Mouse (Mus musculus): ENCODE results near the gene Lcmt1. TPM values are rescaled to one million over a fixed set of nuclear protein-coding genes. Genes with fewer than 3 reads are reported as not detected.

Lcmt1 gene
- polyA plus RNA-seq, 1 experiment = 89.4 TPM

DNA sequence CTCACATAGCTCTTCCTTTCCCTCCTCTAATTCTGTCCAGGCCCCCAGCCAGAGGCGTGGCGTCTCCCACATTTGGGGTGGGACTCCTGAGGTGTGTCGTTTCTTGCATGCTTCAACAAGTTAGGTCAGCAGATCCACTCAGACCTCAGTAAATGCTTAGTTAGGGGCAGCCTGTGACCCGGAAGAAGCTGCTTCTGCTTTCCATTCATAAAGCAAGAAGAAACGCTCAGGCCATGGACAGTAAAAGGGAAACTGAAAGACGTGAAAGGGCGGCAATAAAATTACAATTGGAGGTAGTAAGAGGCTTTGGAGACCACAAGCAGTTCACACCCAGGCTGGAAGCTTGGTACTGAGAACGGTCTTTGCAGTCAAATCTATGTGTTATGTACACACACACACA lies 27.8 kb downstream of the Lcmt1 start:
- no peak for DNase-seq (ENCODE audit: extremely low spot score in 1 of 2, low spot score in 1 of 2)

DNA sequence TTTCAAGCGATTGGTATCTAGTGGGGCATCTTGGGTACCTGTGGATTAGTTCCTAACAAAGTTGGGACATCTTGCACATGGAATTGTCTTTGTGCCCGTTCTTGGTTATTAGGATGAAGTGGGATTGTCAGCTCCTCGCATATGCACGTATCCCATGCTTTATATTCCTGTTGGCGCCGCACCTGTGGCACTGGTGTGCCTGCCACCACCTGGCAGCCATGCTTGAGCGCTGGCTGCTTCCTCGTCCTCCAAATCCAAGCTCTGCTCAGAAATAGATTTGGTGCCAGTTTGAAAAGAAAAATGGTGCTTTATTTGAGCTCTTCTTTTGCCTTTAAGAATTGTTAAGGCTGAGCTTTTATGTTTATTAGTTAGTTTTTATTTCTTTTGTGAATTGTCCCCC lies 28.3 kb downstream of the Lcmt1 start:
- no peak for DNase-seq (ENCODE audit: extremely low spot score in 1 of 2, low spot score in 1 of 2)

DNA sequence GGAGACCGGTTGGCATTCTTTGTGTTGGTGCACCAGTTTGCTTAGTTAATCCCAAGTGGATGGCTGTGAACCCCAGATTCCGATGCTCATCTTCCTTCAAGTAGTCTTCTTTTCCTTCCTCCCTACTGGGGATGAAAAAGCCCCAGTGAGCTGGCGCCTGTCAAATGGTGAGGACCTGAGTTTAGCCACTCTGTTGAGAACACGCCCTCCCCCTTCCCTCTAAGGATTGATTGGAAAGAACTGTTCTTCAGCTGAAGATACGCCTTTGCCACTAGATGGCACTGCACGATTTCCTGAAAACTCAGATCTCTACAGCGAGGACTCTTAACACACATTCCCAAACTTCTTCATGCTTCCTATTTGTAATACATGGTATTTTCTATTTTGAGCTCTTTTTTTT lies 29.2 kb downstream of the Lcmt1 start:
- DNase-seq (ENCODE audit: extremely low spot score in 1 of 2, low spot score in 1 of 2) = peak; percentile 25 to 79

DNA sequence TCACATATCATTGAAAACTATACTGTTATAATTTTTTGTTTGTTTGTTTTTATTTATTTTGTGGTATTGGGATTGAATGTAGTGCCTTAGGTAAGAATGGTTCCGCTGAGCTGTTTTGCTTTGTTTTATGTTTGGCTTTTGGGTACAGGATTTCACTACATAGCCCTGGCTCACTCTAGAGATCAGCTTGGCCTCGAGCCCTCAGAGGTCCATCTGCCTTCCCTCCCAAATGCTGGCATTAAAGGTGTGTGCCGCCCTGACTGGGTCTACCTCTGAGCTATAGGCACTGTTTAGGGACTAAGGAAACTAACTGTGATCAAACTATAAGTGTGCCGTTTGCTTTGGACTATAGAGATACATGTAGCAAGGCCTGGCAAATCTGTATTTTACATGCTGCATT lies 29.7 kb downstream of the Lcmt1 start:
- no peak for DNase-seq (ENCODE audit: extremely low spot score in 1 of 2, low spot score in 1 of 2)

DNA sequence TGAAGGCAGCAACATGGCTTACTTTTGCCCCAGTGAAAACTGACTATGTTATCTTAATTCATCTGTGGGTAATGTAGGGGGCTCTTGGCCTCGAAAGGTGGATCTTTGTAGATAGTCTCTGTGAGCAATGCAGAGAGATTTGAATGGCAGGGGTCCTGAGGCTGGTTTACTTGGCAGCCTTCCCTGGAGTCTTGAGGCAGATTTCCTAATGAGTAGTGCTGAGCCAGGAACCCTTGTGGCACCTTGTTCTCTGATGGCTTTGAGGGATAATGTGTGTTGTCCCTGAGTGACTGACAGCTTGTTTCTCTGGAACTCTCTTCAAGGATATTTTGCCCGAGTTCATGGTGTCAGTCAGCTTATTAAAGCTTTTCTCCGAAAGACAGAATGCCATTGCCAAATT lies 31.5 kb downstream of the Lcmt1 start:
- DNase-seq (ENCODE audit: extremely low spot score in 1 of 2, low spot score in 1 of 2) = no peak

DNA sequence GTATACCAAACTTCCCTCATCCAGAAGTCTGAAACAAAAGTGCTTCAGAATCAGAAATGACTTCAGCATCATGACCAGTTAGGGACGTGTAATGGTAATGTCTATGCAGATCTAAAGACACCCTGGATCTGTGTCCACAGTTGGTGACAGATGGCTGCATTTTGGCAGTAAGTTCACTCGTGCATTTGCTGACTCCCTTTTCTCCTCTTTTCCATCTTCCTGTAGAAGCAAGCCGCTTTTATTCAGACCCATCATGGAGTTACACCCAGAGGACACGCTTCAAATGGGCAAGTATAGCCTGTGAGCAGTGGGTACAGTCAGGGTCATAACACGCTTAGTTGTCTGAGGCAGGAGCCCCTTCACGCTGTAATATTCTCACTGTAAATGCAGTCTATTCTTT lies 34.6 kb downstream of the Lcmt1 start:
- DNase-seq (ENCODE audit: extremely low spot score in 1 of 2, low spot score in 1 of 2) = no peak

DNA sequence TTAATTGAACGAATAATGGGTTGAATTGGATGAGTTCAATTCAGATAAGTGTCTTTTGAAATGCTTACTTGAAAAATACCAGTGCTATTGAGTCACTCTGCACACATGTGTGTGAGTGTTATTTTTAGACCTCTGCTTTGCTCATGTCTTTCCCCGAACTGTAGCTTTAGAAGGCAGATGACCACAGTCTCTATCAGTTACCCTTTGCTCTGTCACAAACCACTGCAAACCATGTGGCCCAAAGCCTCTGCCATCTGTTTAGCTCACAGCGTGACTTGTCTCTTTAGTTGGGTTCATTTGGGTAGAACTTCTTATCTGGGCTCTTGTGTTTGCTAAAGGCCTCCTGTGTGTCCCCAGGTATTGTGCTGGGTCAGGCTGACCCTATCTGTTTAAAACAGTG lies 36.0 kb downstream of the Lcmt1 start:
- no peak for DNase-seq (ENCODE audit: extremely low spot score in 1 of 2, low spot score in 1 of 2)

DNA sequence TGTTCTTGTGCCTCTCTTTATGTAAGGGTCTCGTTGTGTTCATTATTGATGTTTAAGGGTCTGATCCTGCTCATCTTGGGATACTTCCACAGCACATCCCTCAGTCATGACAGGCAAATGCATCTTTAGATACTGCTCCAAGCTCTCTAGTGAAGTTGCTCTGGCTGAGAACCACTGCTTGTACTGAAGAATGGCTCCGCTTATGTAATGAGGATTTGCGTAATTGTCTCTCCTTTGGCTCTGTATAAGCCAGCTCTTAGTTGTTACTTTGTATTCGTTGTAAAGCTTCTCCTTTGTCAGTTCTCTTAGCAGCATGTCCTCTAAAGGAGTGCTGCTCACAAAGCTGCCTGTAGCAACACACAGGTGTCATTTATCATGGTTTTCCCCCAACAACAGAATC lies 37.4 kb downstream of the Lcmt1 start:
- peak in 1 of 2 experiments; percentile 7 for DNase-seq (ENCODE audit: extremely low spot score in 1 of 2, low spot score in 1 of 2)

DNA sequence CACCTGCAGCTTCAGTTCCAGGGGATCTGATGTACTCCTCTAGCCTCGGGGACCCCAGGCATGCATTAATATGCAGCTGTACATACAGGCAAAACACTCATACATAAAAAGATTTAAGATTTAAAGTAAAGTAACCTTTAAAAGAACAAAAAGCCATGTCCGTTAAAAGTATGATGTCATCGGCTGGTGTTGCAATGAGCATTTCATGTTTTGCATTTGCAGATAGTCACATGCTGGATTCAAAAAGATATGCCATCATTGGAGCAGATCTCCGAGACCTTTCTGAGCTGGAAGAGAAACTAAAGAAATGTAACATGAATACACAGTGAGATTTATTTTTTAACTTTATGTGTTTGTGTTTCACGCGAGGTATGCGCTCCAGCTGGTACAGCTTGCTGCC lies 40.9 kb downstream of the Lcmt1 start:
- DNase-seq (ENCODE audit: extremely low spot score in 1 of 2, low spot score in 1 of 2) = no peak

DNA sequence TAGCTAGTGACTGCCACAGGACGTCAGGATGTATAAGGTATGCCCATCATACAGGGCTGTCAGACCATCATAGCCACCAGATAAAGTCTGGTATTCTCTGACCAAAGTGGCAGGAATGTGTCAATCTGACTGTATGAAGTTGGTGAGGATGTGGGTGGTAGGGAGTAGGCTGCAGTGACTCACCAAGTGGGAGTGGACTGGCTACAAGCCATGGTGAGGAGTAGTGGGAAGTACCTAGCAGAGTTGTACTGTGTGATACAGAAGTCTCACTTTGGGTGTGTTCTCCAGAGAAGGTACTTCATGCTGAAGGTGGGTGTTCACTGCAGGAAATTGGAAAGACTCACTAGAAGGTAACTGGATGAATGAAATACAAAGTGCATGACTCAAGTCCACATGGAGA lies 41.5 kb downstream of the Lcmt1 start:
- peak; percentile 52 to 85 for DNase-seq (ENCODE audit: extremely low spot score in 1 of 2, low spot score in 1 of 2)

DNA sequence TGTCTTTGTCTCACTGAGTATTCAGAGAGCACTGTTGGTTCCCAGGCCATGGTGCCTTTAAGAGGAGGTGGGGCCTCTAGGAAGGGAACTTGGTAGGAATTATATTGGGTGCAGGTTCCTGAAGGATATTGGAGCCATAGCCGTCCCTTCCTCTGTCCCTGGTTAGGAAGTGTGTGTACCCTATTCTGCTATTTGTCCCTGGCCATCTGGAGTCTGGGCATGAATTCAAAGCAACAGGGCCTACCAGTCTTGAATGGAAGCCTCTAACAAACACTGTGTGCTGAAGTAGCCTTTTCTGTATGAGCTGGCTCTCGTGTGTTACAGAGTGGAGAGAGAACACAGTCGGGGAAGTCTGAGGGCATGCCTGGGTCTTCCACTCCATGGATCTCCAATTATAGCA lies 42.6 kb downstream of the Lcmt1 start:
- DNase-seq (ENCODE audit: extremely low spot score in 1 of 2, low spot score in 1 of 2) = no peak

DNA sequence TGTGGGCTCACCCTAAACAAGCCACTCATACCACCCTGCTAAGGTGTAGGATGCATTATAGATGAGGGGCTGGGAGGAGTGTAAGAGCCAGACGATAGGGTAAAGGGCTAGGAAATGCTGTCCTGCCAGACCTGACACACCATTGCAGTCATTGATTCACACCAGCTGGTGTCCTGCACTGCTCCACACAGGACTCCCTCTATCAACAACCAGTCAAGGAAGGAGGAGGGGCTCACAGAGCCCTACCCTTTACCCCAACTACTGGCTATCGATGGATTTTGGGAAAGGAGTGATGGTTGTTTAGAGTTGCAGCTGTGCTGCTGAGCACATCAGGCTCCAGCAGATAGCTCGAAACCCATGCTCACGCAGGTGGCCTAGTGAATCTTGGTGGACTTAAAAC lies 47.2 kb downstream of the Lcmt1 start:
- DNase-seq (ENCODE audit: extremely low spot score in 1 of 2, low spot score in 1 of 2) = no peak

DNA sequence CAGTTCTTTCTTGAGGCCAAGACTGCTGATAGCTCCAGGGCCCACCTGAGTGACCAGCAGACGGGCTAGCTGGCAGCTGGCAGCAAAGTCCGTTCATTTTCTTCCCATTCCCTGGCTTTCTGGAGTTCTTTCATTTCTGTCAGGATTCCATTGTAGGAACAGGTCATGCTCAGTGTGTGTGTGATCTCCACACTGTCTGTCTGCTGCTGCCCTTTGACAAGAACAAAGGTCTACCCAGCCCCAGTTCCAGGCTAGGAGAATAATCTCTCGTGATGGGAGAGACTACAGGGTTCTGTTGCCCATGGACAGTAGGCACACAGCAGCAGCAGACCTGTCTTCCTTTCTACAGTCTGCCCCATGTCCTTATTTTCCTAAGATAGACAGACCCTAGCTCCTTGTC lies 48.1 kb downstream of the Lcmt1 start:
- no peak for DNase-seq (ENCODE audit: extremely low spot score in 1 of 2, low spot score in 1 of 2)

DNA sequence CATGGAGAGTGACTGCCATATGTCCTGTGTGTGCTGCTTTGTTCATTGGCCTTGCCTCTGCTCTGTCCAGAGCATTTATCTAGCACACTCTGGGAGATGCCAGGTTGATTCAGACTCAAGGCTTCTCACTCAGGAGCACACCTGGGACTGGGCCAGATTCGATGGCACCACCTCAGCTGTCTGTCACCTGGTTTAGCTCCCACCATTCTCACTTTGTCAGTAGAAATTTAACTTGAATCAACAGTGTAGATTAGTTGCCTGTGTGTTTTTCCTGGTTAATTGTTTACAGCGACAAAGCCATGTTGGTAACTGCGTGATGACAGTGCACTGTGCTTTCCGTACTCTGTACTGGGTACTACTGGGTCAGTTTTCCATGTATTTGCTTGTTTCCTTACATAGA lies 50.4 kb downstream of the Lcmt1 start:
- DNase-seq (ENCODE audit: extremely low spot score in 1 of 2, low spot score in 1 of 2) = no peak

DNA sequence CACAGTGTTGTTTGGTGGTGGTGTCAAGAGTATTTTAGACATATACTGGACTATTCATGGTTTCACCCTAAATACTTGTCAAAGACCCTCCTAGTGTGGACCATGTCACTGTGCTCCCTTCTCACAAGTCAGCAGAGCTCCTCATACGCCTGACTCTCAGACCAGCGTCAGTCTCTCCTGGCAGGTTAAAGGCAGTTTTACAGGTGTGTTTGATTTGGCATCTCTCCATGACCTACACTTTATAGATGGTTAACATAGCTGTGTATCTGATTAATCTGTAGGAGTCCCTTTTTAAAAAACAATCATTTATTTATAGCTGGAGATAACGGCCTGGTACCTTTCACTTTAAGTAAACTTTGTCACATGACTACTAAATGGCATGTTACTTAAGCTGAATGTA lies 52.4 kb downstream of the Lcmt1 start:
- DNase-seq (ENCODE audit: extremely low spot score in 1 of 2, low spot score in 1 of 2) = no peak

DNA sequence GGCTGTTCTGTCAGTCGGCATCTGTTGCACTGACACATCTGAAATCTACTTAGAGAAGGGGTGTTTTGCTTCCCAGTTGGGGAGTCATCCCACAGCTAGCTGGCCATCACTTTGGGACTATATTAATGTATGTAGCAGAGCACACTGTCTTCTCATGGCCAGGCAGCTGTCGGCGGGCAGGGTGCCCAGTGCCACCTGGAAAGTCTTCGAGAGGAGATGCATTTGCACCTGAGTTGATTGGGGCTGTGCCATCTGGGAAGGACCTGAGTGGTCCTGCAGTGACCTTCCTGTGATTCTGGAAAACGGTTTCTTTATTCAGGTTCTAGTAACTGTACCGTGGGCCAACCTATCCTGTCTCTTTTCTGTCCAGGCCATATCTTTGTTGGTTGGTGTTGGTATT lies 54.7 kb downstream of the Lcmt1 start:
- DNase-seq (ENCODE audit: extremely low spot score in 1 of 2, low spot score in 1 of 2) = no peak

DNA sequence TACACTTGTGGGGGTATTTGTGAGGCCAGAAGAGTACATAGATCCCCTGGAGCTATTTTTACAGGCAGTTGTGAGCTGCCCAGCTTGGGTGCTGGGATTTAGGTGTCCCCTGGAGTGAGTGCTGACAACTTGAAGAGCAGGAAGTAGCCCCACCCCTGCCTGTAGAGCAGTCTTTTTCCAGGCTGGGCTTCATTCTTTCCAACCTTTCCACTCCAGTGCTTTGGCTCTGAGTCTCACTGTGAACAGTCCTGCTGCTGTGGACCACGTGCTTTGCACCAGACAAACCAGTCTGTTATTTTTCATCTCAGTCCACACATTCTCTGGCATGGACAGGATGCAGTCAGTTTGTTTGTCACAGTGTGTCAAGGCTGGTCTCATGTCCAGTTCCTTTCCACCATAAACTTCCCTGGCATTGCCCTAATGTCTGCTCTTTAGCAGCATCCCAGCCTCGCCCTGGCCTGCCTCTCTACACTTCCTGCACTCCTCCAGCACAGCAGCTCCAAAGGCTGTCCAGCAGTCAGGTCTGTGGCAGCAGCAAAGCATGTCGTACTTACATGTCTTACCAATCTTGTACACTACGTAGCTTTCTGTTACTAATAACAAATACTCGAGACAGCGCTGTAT lies 55.7 kb downstream of the Lcmt1 start:
- DNase-seq (ENCODE audit: extremely low spot score in 1 of 2, low spot score in 1 of 2) = no peak

DNA sequence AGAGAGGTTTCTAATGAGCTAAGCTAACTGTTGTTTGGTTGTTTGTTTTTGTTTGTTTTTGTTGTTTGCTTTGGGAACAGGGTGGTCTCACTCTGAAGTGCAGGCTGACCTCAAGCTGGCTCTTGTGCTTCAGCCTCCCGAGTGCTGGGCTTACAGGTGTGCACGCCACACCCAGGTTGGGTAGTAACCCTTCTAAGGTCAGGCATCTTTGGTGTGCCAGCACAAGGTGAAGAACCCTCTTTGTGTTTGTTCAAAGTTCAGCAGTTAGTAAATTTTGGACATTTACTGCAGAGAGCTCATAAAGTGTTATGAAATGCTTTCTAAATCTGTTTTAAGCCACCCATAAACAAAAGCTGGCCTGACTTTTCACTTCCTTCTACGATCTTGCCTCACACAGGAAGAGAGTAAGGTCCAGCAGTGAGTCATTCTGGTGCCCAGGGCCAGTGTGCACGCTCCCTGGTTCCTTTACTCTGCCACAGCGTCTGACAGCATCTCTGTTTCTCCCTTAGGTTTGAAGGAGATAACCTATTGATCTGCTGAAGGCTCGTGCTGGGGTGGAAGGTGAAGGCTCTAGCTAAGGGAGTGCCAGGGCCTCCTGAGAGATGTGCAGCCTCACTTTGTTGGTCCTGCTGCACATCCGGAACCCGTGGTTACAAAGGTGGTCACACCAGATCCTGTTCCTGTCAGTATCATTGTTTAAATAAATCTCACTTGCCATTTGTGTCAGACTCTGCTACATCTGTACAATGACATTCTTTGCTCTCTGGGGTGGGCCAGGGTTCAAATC lies 60.2 kb downstream of the Lcmt1 start:
- no peak for DNase-seq (ENCODE audit: extremely low spot score in 1 of 2, low spot score in 1 of 2)

DNA sequence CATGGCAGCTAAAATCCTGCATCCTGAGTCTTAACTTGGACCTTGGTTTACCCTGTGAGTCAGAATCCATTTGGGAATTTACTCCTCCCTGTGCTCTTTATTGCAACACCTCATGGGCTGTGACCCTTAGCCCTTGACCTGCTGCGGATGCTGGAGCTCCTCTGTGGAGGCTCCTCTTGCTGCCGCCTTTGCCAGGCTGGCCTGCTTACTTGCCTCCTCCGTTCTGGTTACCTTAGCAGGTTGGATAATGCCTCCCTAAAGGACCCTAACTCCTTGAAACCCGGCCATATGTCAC lies 60.8 kb downstream of the Lcmt1 start:
- no peak for DNase-seq (ENCODE audit: extremely low spot score in 1 of 2, low spot score in 1 of 2)

DNA sequence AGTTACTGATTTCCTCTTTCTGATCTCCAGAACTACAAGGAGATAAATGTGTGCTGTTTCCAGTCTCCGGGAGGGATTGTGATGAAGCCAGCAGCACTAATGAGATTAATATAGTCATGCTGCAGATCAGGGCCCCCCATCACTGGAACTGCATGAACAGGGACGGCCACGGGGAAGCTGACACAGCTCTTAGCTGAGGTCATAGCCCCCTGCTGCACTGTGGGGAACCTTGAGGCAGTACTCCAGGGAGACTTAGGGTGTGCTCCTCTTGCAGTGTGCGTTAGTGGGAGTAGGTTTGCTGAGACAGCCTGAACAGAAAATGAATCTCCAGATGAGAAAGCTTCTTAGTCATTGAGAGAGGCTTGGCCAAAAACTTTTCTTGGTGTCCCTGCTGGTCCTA lies 61.6 kb downstream of the Lcmt1 start:
- DNase-seq (ENCODE audit: extremely low spot score in 1 of 2, low spot score in 1 of 2) = no peak

DNA sequence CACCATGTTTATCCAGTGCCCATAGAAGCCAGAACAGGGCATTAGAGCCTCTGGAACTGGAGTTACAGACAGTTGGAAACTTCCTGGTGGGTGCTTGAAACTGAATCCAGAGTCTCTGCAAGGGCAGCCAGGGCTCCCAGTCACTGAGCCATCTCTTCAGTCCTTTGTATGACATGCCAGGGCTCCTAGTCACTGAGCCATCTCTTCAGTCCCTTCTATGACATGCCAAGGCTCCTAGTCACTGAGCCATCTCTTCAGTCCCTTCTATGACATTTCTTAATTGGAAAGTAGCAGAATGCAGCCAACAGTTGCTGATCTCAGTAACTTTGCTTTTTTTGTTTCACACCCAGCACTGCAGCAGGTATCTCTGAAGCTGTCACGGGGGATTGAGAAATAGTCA lies 72.5 kb downstream of the Lcmt1 start:
- DNase-seq (ENCODE audit: extremely low spot score in 1 of 2, low spot score in 1 of 2) = no peak

DNA sequence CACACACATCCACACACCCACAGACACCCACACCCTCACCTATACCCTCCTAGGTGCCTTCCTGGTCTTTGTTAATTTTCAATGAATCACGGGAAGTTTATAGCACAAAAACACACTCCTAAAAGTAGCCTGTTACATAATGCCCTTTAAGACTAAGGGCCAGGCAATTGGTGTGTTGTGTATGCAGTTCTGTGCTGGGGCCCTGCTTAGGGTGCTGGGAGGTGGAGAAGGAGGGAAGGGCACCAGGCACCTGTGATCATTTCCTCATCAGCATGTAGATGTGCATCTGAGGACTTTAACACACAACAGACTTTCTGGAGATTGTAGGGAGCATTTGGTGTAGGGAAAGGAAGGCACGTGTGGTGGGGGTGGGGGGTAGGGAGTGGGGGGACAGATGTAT lies 79.2 kb downstream of the Lcmt1 start:
- DNase-seq (ENCODE audit: extremely low spot score in 1 of 2, low spot score in 1 of 2) = no peak

DNA sequence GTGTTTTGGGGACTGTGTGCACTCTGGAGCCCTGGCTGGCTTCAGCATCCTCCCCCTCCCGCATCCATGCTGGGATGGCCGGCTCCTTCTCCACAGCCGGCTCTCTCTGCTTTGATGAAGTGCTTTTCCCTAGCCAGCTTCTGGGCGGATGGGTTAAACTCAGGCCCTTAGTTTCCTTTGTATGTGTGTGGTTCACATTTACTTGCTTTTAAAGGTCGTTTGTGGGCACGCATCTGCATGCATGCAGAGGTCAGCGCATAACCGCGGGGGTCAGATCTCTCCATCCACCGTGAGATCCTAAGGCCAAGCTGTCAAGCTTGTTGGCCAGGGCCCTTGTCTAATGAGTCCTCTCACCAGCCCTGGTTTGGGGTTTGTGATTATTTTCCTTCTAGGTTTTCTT lies 80.1 kb downstream of the Lcmt1 start:
- no peak for DNase-seq (ENCODE audit: extremely low spot score in 1 of 2, low spot score in 1 of 2)

Data from frontal cortex, adult 2 months (tissue).